Mouse (Mus musculus) 3134 (cell line): ENCODE measurements around the gene Mvd.
A peak's percentile ranks its signal among the peaks of the same experiment; 100 is the strongest.

Experiments
- DNase-seq: peaks from one replicate; pipeline ENCODE4 v3.0.0-alpha.2; 2011; ENCODE audit warnings: low spot score; ENCODE audit not compliant: insufficient read length; ENCODE audit errors: extremely low read depth

Gene Mvd

DNA sequence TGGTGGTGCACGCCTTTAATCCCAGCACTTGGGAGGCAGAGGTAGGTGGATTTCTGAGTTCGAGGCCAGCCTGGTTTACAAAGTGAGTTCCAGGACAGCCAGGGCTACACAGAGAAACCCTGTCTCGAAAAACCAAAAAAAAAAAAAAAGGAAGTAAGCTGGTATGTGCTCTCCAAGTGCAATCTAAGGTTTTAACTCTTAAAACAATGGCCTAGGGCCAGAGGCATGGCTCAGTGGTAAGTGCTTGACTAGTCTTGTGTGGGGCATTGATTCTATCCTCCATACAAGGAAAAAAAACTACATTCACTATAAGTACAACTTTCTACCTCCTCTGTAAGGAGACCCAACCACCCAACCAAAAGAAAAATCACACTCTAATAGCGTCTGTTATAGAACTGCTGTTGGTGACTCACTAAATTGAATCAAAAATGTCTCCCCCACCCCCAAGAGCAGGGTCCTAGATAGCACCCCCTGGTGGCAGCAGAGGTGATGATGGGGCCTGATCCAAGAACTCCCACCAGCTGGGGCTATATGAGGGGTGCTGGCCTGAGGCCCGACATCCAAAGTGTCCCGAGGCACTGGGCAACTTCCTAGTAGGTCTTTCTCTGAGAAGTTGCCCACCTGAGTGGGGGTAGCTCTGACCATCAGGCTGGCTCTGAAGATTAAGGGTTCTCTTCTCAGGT, 16.1 kb upstream of the Mvd start:
- DNase-seq: no peak

DNA sequence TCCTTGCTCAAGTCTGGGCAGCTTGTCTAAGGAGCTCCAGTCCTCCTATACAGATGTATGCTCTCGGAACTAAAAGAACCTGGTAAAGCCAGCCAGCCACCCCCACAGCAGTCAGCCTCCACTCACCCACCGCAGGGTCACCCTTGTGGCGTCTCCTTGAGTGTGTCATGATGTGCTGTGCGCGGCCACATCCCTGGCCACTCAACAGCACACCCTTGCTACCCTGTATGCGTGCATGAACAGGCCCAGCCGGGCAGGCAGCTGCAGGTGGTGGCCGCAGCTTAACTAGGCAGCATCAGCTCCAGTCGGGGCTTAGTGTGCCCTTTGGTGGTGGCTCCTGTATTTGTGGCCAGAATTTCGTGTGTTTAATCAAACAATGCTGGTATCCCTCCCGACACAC, 13.9 kb upstream of the Mvd start:
- DNase-seq: peak; percentile 59

DNA sequence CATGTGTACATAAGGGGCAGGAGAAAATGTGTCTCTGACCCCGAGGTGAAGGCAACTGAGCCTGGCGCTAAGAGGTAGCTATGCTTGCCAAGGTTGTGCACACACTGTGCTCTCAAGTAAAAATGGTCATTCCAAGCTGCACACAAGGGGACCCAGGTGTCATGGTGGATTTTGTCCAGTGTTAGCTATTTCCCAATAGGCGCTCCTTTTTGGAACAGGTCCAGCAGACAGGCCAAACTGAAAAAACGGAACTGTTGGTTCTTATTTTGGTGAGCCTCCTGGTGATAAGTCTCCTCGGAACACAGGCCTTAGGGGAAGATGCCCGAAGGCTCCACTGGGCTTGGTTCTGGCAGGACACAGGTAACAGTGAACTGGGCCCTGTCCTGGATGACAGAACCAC, 11.2 kb upstream of the Mvd start:
- no peak for DNase-seq

DNA sequence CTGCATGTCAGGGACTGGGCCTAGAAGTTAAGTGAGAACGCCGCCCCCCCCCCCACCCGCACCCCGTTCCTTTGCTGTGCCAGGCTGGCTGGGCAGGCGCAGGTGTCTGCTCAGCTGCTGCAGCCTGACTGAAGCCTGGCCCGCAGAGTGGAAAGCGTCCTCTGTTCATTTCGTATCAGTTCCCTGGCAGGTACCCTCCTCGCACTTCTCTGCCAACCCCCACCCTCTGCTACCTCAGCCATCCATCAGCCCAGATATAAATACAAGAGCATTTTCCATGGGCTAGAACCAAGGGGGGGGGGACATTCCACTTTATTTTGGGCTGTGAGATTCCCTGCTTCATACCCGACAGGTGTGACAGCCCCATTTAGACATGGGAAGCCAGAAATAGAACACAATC, 8.9 kb upstream of the Mvd start:
- no peak for DNase-seq

DNA sequence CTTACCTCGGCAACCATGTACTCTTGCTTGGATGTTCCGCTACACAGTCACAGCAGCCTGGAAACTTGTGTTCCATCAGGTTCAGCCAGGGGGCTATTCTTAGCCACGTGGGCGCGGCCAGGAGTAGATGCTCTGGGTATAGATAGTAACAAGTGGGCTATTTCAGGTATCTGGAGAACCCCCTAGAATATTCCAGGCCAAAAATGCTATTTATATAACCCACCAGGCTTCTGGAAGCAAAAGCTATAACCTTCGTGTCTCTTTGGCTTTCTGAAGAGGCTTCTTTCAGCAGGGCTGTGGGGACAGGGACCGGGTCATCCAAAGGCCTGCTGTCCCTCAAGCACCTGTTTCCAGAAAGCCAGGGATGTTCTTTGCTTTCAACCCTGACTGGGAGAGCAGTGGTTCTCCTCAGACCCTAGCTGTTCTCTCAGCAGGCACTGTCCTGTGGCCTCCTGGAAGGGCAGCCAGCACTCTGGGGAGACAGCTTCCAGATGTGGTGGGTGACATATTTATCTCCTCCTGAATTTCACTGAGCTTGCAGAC, 8.0 kb upstream of the Mvd start:
- DNase-seq: no peak

DNA sequence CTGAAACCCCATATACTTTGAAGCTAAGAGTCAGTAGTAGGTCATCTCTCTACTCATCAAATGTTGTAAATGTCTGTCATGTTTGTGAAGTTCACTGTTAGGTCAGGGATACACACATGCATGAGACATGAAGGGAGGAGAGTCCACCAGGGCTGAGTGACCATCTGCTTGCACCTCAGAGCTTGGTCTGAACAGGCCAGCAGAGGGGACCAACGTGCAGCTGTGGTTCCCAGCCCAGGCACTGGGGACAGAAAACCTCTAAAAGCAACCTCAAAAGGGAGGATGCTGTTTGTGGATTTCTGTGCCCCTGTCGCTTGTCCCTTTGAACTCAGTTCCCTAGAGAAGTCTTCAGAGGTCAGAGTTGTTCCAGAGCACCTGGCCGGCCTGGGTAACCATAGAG, 2.0 kb upstream of the Mvd start:
- no peak for DNase-seq

DNA sequence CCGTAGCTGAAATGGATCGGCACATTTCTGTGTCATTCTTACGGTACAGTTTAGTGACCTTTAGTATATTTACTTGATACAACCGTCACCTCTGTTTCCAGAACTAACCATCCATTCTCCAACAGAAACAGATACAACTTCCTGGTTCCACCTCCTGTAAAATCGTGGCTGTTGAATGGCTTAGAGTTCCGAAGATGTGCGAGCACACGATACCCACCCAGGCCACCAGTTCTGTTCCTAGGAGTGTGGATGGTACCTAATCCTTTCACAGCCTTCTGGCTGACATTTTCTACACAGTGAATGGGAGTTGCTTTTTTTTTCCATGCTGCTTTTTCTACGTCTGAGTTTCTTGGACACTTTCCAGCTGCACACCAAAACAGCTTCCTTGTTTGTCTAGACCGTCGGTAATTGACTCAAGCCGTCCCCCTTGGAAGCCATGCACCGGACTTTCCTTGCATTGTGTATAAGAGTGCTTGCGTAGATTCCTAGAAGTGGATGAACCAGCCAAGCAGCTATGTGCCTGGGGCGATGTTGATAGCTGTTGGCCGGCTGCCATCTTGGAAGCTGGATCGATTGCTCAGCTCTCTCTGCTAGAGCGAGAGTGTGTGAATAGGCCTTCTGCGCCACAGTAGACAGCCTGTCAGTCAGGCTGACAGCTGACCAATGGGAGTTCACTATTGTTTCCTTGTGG, 981 bp upstream of the Mvd start:
- DNase-seq: peak; percentile 73

DNA sequence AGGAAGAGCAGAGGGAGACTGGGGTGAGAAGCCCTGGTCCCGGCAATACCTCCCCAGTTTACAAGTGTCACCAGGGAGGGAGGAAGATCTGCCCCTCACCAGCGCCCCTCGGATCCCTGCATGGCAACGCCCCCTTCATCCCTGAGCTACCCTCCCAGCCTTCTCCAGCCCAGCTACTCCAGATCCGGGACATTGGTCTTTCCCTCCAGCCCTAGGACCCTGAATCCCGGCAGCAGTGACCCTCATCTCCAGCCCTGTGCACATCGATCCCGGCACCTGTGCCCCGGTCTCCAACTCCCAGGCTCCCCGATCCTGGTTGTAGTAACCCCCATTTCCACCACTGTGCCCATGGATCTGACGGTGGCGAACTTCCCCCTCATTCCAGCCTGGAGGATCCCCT, 441 bp downstream of the Mvd start:
- DNase-seq: no peak

DNA sequence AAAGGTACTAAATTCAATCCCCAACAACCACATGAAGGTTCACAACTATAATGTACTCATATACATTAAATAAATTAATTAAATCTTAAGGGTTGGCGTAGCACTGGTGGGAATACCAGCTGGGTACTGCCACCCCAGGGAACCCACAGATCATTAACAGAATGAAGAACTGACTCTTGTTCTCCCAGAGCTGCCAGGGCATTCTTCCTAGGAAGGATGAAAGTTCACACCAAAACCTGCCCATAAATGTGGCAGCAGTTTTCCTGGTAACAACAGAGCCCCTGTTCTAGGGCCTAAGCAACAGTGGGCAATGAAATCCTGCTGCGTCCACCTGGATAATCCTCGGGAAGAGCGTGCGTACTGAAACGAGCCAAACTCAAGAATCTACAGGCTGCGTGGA, 866 bp downstream of the Mvd start:
- no peak for DNase-seq

DNA sequence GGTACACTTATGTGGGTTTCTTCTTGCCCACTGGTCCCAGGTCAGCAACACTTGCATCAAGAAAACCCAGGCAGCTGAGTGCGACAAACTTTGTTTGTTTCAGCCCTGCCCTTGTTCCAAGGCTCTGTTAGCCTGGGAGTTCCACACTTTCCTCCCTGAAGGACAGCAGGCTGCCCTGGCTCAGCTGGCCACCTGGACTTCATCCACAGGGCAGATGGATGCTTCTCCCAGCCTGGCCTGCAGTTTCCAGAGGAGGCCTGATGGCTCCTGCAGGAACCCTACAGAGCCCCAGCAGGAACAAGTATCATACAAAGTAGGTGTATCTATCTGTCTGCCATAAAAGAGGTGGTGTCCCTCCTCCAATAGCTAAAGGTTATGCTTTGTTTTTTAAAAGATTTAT, 1.9 kb downstream of the Mvd start:
- DNase-seq: no peak

DNA sequence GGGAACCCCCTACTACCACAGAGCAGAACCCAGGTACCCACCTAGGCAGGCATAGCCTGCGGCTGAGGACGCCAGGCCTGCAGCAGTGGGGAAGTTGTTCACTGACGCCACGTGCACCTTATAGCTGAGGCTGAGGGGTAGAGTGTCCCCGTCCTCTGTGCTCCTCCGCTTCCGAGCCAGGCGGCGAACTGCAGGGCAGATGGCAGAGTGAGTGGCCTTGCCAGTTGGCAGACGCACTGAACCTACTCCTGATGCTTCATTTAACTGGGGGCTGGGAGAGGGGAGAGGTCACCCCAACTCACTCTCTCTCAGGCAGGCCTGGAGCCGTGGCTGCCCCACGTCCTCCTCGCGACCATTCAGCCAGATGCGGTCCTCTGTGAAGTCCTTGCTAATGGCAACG, 3.9 kb downstream of the Mvd start:
- no peak for DNase-seq

DNA sequence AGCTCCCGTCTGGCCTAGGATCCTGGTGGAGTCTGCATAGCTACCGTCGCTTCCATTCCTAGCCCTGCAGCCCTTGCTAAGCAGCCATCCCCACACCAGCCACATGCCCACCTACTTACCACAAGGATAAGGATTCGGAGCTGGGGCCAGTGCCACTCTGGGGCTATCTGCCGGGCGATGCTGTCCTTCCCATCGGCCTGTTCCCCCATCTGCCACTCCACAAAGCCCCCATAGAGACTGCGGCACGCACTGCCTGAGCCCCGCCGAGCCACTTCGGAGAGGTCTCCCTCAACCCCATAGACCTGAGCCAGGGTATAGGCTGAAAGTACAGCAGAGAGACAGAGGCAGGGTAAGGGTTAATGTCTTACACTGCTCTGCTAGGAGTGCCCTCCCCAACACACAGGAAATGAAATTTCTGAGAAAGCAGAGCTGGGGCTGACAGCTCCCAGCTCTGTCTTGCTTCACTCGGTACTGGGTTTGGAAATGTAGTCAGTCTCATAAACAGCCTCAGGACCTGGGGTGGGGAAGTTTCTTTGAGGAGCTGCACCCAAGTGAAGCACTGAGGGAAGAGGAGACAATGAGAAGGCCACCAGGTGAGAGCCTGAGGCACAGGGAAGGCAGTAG, 5.4 kb downstream of the Mvd start:
- DNase-seq: no peak

DNA sequence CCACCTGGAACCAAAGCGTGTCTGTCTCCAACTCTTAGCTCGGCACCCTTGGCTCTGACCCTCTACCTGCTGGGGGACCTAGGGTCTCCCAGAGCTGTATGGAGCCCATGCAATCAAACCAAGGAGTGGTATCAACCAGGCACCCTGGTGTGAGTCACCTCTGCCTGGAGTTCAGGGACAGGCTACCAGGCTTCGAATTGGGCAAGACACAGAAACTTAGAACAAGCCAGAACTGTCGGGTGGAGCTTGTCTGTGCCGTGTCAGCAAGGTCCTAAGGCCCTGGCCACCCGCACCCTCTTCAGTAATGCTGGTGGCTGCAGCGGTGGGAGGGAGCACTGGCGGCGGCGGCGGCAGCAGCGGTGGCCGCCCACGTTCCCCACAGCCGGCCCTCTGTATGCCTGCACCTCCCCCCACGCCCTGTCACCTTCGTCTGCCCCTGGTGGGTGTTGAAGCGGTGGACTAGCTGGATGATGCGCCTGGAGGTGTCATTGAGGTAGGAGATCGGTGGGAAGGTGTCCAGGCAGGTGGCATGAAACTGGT, 6.6 kb downstream of the Mvd start:
- no peak for DNase-seq

DNA sequence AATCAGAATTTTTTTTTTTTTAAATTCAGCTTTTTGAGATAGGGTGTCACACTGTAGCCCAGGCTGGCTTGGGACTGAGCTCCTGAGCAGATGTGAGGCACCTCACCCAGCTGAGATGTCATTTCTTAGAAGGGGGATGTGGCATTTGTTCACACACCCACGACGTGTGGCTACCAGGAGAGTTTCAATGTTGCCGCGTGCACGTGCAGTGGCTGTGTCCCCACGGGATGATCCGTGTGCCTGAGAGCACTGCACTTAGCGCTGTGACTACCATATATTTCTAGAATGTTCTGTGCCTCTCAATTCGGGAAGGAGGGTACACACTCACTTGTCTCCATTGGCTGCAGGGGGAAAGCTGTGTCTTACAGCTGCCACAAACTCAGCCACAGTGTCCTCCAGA, 7.1 kb downstream of the Mvd start:
- DNase-seq: no peak

DNA sequence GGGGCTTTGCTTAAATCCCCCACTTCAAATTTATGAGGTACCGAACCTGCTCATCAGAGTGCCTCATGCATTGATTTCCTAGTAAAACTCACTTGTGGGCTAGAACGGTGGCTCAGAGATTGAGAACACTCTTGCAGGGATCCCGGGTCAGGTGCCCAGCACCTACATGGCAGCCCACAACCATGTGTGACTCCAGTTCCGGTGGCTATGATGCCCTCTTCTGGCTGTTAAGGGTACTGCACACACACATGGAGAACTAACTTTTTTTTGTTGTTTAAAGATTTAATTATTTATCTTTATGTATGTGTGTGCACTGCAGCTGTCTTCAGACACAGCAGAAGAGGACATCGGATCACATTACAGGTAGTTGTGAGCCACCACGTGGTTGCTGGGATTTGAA, 7.8 kb downstream of the Mvd start:
- DNase-seq: no peak

DNA sequence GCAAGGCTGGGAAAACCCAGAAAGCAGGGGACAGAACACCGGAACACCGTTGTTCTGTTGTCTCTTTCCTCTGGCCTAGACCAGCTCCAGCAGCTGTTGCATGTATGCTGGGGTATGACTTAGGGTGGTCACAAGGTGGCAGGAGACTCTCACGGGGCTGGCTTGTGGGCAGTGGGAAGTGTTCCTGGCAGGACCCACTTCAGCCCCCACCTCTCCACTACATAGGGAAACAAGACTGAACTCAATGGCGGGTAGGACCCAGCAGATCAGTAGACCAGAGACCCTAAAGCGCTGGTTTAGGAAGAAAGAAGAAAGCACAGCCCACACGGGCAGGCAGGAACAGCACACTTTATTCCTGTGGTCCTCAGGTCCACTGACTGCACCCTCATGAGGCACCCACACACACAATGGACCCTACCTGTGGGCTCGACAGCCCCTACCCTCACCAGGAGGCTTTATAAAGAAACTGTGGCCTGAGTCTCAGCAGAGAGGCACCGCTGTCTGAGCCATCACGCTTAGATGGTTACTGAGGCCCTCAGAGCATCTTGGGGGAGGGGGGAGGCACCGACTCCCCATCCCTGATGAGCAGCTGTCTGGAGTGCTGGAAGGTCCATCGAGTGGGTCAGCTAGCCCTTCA, 9.8 kb downstream of the Mvd start:
- DNase-seq: no peak

DNA sequence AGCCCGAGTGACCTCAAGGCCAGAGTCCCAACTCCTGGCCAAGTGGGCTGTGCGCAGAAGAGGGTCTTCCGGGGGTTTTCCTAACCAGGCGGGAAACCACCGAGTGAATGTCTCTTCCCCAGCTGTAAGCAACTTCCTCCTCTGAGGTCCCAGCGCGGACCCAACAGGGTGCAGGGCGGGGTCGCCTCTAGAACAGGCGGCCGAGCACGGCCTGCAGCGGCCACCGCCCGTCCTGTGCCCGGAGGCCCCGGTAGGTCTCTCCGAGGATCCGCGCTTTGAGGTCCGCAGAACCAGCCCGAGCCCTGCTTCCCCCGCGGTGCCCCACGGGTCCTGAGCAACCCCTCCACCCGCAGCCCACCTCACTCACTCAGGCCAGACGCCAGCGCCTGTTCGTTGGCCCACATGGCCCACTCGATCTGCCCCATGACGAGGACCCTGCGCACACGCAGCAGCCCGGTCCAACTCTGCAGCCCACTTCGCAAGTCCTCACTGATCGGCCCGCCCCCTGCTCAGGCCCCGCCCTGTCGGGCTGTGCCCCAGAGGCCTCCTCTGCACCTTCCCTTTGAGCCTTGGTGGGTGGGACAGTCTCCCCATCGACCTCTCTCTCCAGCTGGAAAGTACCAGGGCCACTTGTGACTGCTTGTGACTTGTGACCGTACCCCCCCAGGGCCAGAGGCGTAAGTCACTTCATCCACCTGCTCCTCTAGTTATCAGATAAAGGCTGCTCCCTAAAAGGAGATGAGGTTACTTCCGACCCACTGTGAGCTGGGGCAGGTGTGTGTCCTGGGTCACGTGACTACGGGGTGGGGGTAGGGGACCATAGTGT, 10.6 kb downstream of the Mvd start, which contains the start of gene Cyba:
Cyba (minus strand) TSS at position 488 of the 826 bp plus-strand sequence.
- DNase-seq: peak; percentile 29

DNA sequence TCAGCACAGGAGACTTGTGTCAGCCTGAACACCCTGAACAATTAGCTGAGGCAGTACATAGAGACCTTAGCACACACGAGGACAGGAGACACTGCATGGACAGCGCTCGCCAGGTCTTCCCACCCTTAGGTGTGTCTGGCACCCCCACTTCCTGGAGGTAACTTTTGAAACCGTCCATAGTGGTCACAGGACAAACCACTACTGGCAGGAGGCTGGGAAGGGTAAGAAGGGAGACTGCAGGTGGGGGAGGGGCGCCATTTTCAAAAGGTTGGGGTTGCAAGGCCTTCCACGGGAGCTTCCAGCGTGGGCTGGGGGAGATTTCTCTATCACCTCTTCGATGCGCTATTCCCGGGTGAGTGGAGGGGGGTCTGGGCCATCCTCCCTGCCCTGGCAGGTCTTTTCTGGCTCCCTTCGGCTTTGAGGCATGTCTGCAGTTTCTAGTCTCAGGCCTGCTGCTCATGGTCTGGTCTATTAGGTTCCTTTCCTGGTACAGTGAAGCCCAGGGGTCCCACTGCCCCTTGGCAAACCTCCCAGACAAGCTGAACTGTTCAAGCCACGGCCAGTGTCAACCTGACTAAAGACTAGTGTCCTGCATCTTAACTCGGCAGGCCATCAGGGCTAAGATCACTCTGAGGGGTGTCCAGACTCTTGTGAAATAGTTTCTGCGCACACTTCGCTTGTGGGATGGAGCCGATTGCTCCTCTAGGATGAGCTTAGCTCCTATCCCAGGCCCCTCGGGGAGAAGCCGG, 11.4 kb downstream of the Mvd start:
- DNase-seq: no peak

DNA sequence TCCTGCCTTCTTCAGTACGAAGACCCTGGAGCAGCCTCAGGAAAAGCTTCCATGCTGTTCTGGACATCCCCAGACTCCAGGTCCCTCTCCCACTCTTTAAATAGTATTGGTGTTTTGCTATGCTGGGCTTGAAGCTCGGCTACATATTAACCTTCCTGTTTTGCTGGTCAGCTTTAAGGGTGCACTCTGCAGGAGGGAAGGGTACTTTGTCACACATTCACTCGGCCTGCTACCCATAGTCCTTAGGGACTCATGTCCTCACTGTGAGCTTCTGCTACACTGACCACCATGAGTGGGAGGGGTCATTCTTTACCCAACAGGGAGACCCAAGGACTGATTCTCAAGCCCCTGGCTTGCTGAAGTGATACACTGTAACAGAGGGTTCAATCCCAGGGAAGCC, 12.6 kb downstream of the Mvd start:
- DNase-seq: no peak
